Mouse (Mus musculus): ENCODE measurements around the gene Brms1.
"Not testable (repeated sequence)": the region's sequence is repeated elsewhere in the genome, so short reads cannot be mapped to it uniquely, and the experiment has no call there.

Gene Brms1

GRCm38 (mm10) chr19:5040862-5041523, at the start of gene Brms1:
Gene Brms1, plus strand, starts transcription at chr19:5041354.
- DNase-seq (ENCODE audit: low spot score): peak; percentile 77

- DNase-seq (ENCODE audit: low spot score): no peak
These were observed 48.8 kb upstream of the Brms1 start for GRCm38 (mm10) chr19:4992371-4992770.

GRCm38 (mm10) chr19:4992904-4993303, 48.2 kb upstream of the Brms1 start:
- no peak for DNase-seq (ENCODE audit: low spot score)

- DNase-seq (ENCODE audit: low spot score): no peak
These were observed 47.1 kb upstream of the Brms1 start for GRCm38 (mm10) chr19:4994043-4994442.

GRCm38 (mm10) chr19:4999445-5000140, 41.6 kb upstream of the Brms1 start:
- DNase-seq (ENCODE audit: low spot score): no peak

GRCm38 (mm10) chr19:5001666-5002406, 39.3 kb upstream of the Brms1 start:
- peak; percentile 46 for DNase-seq (ENCODE audit: low spot score)

- DNase-seq (ENCODE audit: low spot score): not testable (repeated sequence)
These were observed 37.5 kb upstream of the Brms1 start for GRCm38 (mm10) chr19:5003644-5004043.

GRCm38 (mm10) chr19:5004925-5005324, 36.2 kb upstream of the Brms1 start:
- DNase-seq (ENCODE audit: low spot score): no peak

GRCm38 (mm10) chr19:5013138-5013537, 28.0 kb upstream of the Brms1 start:
- no peak for DNase-seq (ENCODE audit: low spot score)

GRCm38 (mm10) chr19:5014961-5015398, 26.2 kb upstream of the Brms1 start:
- no peak for DNase-seq (ENCODE audit: low spot score)

- DNase-seq (ENCODE audit: low spot score): no peak
These were observed 24.9 kb upstream of the Brms1 start for GRCm38 (mm10) chr19:5016221-5016742.

- DNase-seq (ENCODE audit: low spot score): no peak
These were observed 24.4 kb upstream of the Brms1 start for GRCm38 (mm10) chr19:5016782-5017181.

- no peak for DNase-seq (ENCODE audit: low spot score)
These were observed 23.5 kb upstream of the Brms1 start for GRCm38 (mm10) chr19:5017611-5018010.

GRCm38 (mm10) chr19:5018191-5018590, 23.0 kb upstream of the Brms1 start:
- DNase-seq (ENCODE audit: low spot score): no peak

- no peak for DNase-seq (ENCODE audit: low spot score)
These were observed 19.7 kb upstream of the Brms1 start for GRCm38 (mm10) chr19:5021416-5021815.

- peak; percentile 79 for DNase-seq (ENCODE audit: low spot score)
These were observed 17.3 kb upstream of the Brms1 start, which contains the start of gene Slc29a2 for GRCm38 (mm10) chr19:5023621-5024479. Gene Slc29a2, plus strand, starts transcription at chr19:5023860.

GRCm38 (mm10) chr19:5026111-5026510, 15.0 kb upstream of the Brms1 start:
- DNase-seq (ENCODE audit: low spot score): no peak

GRCm38 (mm10) chr19:5032686-5033085, 8.5 kb upstream of the Brms1 start:
- DNase-seq (ENCODE audit: low spot score): no peak

GRCm38 (mm10) chr19:5036577-5036976, 4.6 kb upstream of the Brms1 start:
- no peak for DNase-seq (ENCODE audit: low spot score)

GRCm38 (mm10) chr19:5037678-5038571, 3.2 kb upstream of the Brms1 start:
- no peak for DNase-seq (ENCODE audit: low spot score)
